Mouse (Mus musculus): ENCODE results near the gene Cox14. TPM values are rescaled to one million over a fixed set of nuclear protein-coding genes. Genes with fewer than 3 reads are reported as not detected.

Gene Cox14
- polyA plus RNA-seq (2014; fragmentation: Illumina TruSeq; extraction: RNeasy Lipid Tissue Mini Kit (QIAGEN cat#74804); ENCODE audit: low read depth, low replicate concordance): 5.3 TPM

GRCm38 (mm10) chr15:99725341-99726155, at the start of gene Cox14:
TSS of gene Cox14 (plus strand) at chr15:99725618.

DNA sequence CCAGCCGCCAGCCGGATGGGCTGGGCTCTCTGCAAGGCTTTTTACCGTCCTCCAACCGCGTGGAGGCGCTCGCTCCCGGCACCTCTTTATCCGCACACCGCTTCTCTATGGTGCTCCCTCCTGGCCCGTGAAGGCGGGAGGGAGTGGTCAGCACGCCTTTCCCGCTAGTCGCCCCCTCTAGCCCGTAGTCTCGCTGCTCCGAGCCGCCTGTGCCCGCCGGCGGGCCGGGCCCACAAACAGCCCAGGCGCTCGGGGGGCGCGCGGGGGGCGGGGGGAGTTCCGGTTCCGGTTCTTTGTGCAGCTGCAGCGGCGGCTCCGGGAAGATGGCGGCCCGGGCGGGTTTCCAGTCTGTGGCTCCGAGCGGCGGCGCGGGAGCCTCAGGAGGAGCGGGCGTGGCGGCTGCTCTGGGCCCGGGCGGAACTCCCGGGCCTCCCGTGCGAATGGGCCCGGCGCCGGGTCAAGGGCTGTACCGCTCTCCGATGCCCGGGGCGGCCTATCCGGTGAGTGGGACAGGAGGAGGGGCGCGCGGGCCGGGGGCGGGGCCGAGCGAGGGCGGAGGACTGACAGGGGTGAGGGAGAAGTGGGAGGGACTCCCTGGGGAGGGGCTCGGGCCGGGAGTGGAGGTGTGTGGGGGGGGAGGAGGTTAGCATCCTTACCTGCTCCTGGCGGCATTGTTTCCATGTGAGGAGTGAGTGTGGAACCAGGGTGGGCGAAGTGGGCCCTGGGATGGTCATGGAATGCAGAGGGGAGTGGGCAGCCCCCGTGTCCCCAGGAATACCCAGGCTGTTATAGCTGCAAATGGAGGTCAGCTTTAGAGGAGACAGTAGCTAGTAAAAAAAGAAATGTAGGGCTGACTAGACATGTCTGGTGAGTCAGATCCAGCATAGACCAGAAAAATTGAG, 23.2 kb upstream of the Cox14 start, which contains the start of gene Smarcd1:
TSS of gene Smarcd1 (plus strand) at position 131 of the 902 bp plus-strand sequence.

DNA sequence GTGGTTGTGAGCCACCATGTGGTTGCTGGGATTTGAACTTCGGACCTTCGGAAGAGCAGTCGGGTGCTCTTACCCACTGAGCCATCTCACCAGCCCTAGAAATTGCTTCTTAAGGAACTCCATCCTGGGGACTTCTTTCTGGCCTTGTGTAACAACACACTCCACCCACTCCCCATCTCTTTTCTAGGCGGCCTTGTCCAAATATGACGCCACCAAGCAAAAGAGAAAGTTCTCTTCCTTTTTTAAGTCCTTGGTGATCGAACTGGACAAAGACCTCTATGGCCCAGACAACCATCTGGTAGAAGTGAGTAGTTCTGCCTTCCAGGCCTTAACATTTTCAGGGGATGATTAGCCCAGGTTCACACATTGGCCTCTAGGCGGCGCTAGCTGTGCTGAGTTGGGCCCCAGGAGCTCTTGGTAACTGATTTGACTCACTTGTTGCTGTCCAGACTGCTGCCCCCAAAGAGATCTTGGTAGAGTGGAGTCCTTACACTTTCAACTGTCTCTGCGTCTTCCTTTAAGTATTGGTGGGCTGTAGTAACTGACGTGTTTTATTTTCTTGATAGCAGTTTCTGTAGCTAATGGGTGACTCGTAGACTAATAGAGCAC, 19.9 kb upstream of the Cox14 start, which contains the start of gene Gm17349:
TSS of gene Gm17349 (minus strand) at position 51 of the 609 bp plus-strand sequence.

DNA sequence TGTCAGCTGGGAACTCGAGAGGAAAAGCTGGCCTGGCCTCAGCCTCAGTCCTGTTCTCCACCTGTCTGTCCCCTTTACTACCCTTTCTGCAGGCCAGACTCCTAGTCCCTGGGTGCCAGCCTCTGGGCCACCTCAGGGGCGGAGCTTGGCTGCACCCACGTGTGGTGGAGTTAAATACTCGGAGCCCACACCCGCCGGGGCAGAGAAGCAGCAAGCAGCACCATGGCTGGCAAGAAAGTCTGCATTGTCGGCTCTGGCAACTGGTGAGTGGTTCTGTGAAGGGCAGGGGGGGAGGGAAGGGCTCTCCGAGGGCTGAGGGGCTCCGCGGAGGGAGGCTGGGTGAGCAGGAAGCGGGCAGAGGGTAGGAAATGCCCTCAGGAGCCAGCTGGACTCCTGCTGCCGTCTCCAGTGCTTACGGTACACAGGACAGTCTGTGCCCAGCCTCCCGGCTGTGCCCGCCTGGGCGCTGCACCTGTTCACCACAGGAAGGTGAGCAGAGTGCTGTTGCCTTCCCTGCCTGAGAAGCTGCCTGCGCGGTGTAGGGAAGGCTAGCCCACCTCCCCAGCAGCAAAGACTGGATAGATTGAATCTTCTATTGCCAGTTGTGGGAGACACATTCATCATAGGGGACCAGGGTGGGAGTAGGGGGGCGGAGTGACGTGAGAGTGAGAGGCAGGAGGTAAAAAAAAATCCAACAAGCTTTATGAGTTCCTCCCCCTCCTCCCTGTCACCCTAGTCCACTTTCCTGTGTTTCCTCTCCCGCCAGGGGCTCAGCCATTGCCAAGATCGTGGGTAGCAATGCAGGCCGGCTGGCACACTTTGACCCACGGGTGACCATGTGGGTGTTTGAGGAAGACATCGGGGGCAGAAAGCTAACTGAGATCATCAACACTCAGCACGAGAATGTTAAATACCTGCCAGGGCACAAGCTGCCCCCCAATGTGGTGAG, 7.8 kb upstream of the Cox14 start, which contains the start of gene Gpd1:
TSS of gene Gpd1 (plus strand) at position 130 of the 949 bp plus-strand sequence.

GRCm38 (mm10) chr15:99772881-99772924, 47.3 kb downstream of the Cox14 start, which contains the start of gene Cers5:
TSS of gene Cers5 (minus strand) at chr15:99772885.

Other genes starting within 250 kb of the Cox14 start
- not detected for gene Faim2, start 197.5 kb upstream of the Cox14 start, polyA plus RNA-seq (2014; fragmentation: Illumina TruSeq; extraction: RNeasy Lipid Tissue Mini Kit (QIAGEN cat#74804); ENCODE audit: low read depth, low replicate concordance)
- 0.14 TPM for gene Aqp2, start 146.6 kb upstream of the Cox14 start, polyA plus RNA-seq (2014; fragmentation: Illumina TruSeq; extraction: RNeasy Lipid Tissue Mini Kit (QIAGEN cat#74804); ENCODE audit: low read depth, low replicate concordance)
- gene Aqp5, start 134.8 kb upstream of the Cox14 start, polyA plus RNA-seq (2014; fragmentation: Illumina TruSeq; extraction: RNeasy Lipid Tissue Mini Kit (QIAGEN cat#74804); ENCODE audit: low read depth, low replicate concordance): not detected
- gene Aqp6, start 124.2 kb upstream of the Cox14 start, polyA plus RNA-seq (2014; fragmentation: Illumina TruSeq; extraction: RNeasy Lipid Tissue Mini Kit (QIAGEN cat#74804); ENCODE audit: low read depth, low replicate concordance): not detected
- 39.4 TPM for gene Racgap1, start 74.0 kb upstream of the Cox14 start, polyA plus RNA-seq (2014; fragmentation: Illumina TruSeq; extraction: RNeasy Lipid Tissue Mini Kit (QIAGEN cat#74804); ENCODE audit: low read depth, low replicate concordance)
- gene Asic1, start 55.2 kb upstream of the Cox14 start, polyA plus RNA-seq (2014; fragmentation: Illumina TruSeq; extraction: RNeasy Lipid Tissue Mini Kit (QIAGEN cat#74804); ENCODE audit: low read depth, low replicate concordance): not detected
- gene Smarcd1, start 23.5 kb upstream of the Cox14 start, polyA plus RNA-seq (2014; fragmentation: Illumina TruSeq; extraction: RNeasy Lipid Tissue Mini Kit (QIAGEN cat#74804); ENCODE audit: low read depth, low replicate concordance): 9.5 TPM
- not detected for gene Gm17349, start 20.1 kb upstream of the Cox14 start, polyA plus RNA-seq (2014; fragmentation: Illumina TruSeq; extraction: RNeasy Lipid Tissue Mini Kit (QIAGEN cat#74804); ENCODE audit: low read depth, low replicate concordance)
- 1.4 TPM for gene Gpd1, start 8.1 kb upstream of the Cox14 start, polyA plus RNA-seq (2014; fragmentation: Illumina TruSeq; extraction: RNeasy Lipid Tissue Mini Kit (QIAGEN cat#74804); ENCODE audit: low read depth, low replicate concordance)
- 25.6 TPM for gene Cers5, start 47.3 kb downstream of the Cox14 start, polyA plus RNA-seq (2014; fragmentation: Illumina TruSeq; extraction: RNeasy Lipid Tissue Mini Kit (QIAGEN cat#74804); ENCODE audit: low read depth, low replicate concordance)
- gene Lima1, start 149.8 kb downstream of the Cox14 start, polyA plus RNA-seq (2014; fragmentation: Illumina TruSeq; extraction: RNeasy Lipid Tissue Mini Kit (QIAGEN cat#74804); ENCODE audit: low read depth, low replicate concordance): 5.9 TPM
- gene Fam186a, start 241.4 kb downstream of the Cox14 start, polyA plus RNA-seq (2014; fragmentation: Illumina TruSeq; extraction: RNeasy Lipid Tissue Mini Kit (QIAGEN cat#74804); ENCODE audit: low read depth, low replicate concordance): 38.7 TPM
- 52.3 TPM for gene Larp4, start 244.4 kb downstream of the Cox14 start, polyA plus RNA-seq (2014; fragmentation: Illumina TruSeq; extraction: RNeasy Lipid Tissue Mini Kit (QIAGEN cat#74804); ENCODE audit: low read depth, low replicate concordance)

Measured in testis, adult 10 weeks (tissue).